Mouse (Mus musculus) brain, embryonic 14.5 days (tissue): ENCODE measurements at regions not wholly inside any gene's neighbourhood (a gene's known extent, or its start where the extent isn't known, plus 50 kb on each side); places are given as distances from the start of the nearest gene placed in this dataset.

Experiments used
- CTCF ChIP-seq: fragments of 200-500 bp; IDR thresholded peaks from 2 replicates; pipeline ENCODE4 v1.5.1; 2012; ENCODE audit warnings: inconsistent platforms, mild to moderate bottlenecking, moderate library complexity, borderline replicate concordance; ENCODE audit not compliant: insufficient read depth, insufficient read length; ENCODE audit errors: extremely low read depth
- POLR2A ChIP-seq: fragments of 200-500 bp; IDR thresholded peaks from 2 replicates; pipeline ENCODE4 v1.6.1; 2012; ENCODE audit warnings: mild to moderate bottlenecking, inconsistent platforms, borderline replicate concordance; ENCODE audit not compliant: poor library complexity, insufficient read depth, insufficient read length, severe bottlenecking; ENCODE audit errors: extremely low read depth

DNA sequence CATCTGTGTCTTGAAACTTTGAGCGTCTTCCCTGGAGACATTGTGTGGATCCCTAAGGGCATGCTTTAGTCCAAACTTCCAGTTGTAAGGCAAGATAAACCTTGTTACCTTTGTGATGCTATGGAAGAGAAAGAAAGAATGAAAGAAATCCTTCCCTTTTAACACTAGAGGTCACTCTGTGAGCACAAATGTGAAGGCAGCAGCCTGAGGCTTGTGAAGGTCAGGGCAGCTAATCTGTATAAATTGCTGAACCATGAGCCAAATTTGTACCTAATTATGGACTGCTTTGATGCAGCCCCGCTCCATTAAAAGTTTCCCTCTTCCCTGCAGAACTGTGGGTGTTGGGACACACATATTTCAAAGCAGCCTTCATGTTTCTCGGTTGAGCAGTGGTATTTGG is 204.4 kb downstream of the Fam169b start:
- TF ChIP-seq CTCF, result peak; percentile 34; the same call in 1 of the 2 replicates
- no peak for TF ChIP-seq POLR2A
